Mouse (Mus musculus): ENCODE data around the gene Josd1. TPM values are rescaled to one million over a fixed set of nuclear protein-coding genes. Genes with fewer than 3 reads are reported as not detected.

The Josd1 gene
- total and polyA plus RNA-seq, 2 experiments, result 19.0 to 21.9 TPM

GRCm38 (mm10) chr15:79691023-79691508, 3.3 kb upstream of the Josd1 start:
- no peak for DNase-seq (ENCODE audit: extremely low read depth, low read depth, low spot score)
- H3K27ac ChIP-seq (replicated peaks; ENCODE audit: insufficient read depth, low read depth, low read length), result peak overlapping the region; percentile 39
- peak overlapping the region; percentile 89 for H3K9ac ChIP-seq (ENCODE audit: low read depth, low read length)
- H3K4me1 ChIP-seq (ENCODE audit: control insufficient read depth, insufficient read depth, low read length), result peaks cover 14% of the 10 kb centered on the region
- TF ChIP-seq CTCF (IDR thresholded peaks at IDR 0.05; ENCODE audit: low read depth, low read length) (no peak), POLR2A (IDR thresholded peaks at IDR 0.05; ENCODE audit: extremely low read depth, insufficient read depth, low read length) (no peak)
- H3K27me3 ChIP-seq (ENCODE audit: control insufficient read depth, insufficient read depth, low read length), result no peaks in the 10 kb centered on the region
- no peaks in the 10 kb centered on the region for H3K36me3 ChIP-seq (ENCODE audit: control insufficient read depth, insufficient read depth, low read length)
- peak overlapping the region; percentile 75 for H3K4me3 ChIP-seq (ENCODE audit: insufficient read depth, low read depth, low read length)
- WGBS, result under 1% methylated on average over 48 of the region's 53 CpGs
- peaks cover 30% of the 10 kb centered on the region for H3K79me2 ChIP-seq (ENCODE audit: control insufficient read depth, insufficient read depth, low read length)

GRCm38 (mm10) chr15:79690426-79691022, 2.8 kb upstream of the Josd1 start, which contains the start of gene Gtpbp1:
Gene Gtpbp1, plus strand, starts transcription at chr15:79690845.
- peak within 1 kb of the TSS; percentile 39 for H3K27ac ChIP-seq (replicated peaks; ENCODE audit: insufficient read depth, low read depth, low read length)
- peak within 1 kb of the TSS; percentile 75 for H3K4me3 ChIP-seq (ENCODE audit: insufficient read depth, low read depth, low read length)
- TF ChIP-seq CTCF (IDR thresholded peaks at IDR 0.05; ENCODE audit: low read depth, low read length), result no peak
- TF ChIP-seq POLR2A (IDR thresholded peaks at IDR 0.05; ENCODE audit: extremely low read depth, insufficient read depth, low read length), result peak; percentile 88
- under 1% methylated on average over 45 of the region's 45 CpGs for WGBS
- peak within 1 kb of the TSS; percentile 89 for H3K9ac ChIP-seq (ENCODE audit: low read depth, low read length)
- no peaks in the 10 kb centered on the region for H3K27me3 ChIP-seq (ENCODE audit: control insufficient read depth, insufficient read depth, low read length)
- H3K36me3 ChIP-seq (ENCODE audit: control insufficient read depth, insufficient read depth, low read length), result no peaks in the 10 kb centered on the region
- peak; percentile 99 for DNase-seq (ENCODE audit: extremely low read depth, low read depth, low spot score)
- H3K79me2 ChIP-seq (ENCODE audit: control insufficient read depth, insufficient read depth, low read length), result peaks cover 30% of the 10 kb centered on the region
- H3K4me1 ChIP-seq (ENCODE audit: control insufficient read depth, insufficient read depth, low read length), result peaks cover 19% of the 10 kb centered on the region

GRCm38 (mm10) chr15:79689662-79690425, 2.1 kb upstream of the Josd1 start:
- H3K4me3 ChIP-seq (ENCODE audit: insufficient read depth, low read depth, low read length), result no peak overlapping the region
- no peaks in the 10 kb centered on the region for H3K36me3 ChIP-seq (ENCODE audit: control insufficient read depth, insufficient read depth, low read length)
- no peak overlapping the region for H3K9ac ChIP-seq (ENCODE audit: low read depth, low read length)
- no peaks in the 10 kb centered on the region for H3K27me3 ChIP-seq (ENCODE audit: control insufficient read depth, insufficient read depth, low read length)
- no peak for DNase-seq (ENCODE audit: extremely low read depth, low read depth, low spot score)
- WGBS, result 13% methylated on average over 24 of the region's 24 CpGs
- peaks cover 28% of the 10 kb centered on the region for H3K79me2 ChIP-seq (ENCODE audit: control insufficient read depth, insufficient read depth, low read length)
- H3K4me1 ChIP-seq (ENCODE audit: control insufficient read depth, insufficient read depth, low read length), result peaks cover 25% of the 10 kb centered on the region
- H3K27ac ChIP-seq (replicated peaks; ENCODE audit: insufficient read depth, low read depth, low read length), result 0 out of 2 replicates have a peak overlapping the region, but pooled peaks have one; percentile 4
- TF ChIP-seq POLR2A (IDR thresholded peaks at IDR 0.05; ENCODE audit: extremely low read depth, insufficient read depth, low read length) (no peak), CTCF (IDR thresholded peaks at IDR 0.05; ENCODE audit: low read depth, low read length) (no peak)

- peak; percentile 77 for DNase-seq (ENCODE audit: extremely low read depth, low read depth, low spot score)
- Histone ChIP-seq H3K4me3 (ENCODE audit: insufficient read depth, low read depth, low read length) (peak overlapping the region; percentile 89), H3K36me3 (ENCODE audit: control insufficient read depth, insufficient read depth, low read length) (no peaks in the 10 kb centered on the region), H3K79me2 (ENCODE audit: control insufficient read depth, insufficient read depth, low read length) (peaks cover 25% of the 10 kb centered on the region), H3K9ac (ENCODE audit: low read depth, low read length) (peak overlapping the region; percentile 85), H3K4me1 (ENCODE audit: control insufficient read depth, insufficient read depth, low read length) (peaks cover 38% of the 10 kb centered on the region), H3K27ac (replicated peaks; ENCODE audit: insufficient read depth, low read depth, low read length) (peak overlapping the region; percentile 95), H3K27me3 (ENCODE audit: control insufficient read depth, insufficient read depth, low read length) (no peaks in the 10 kb centered on the region)
- 5% methylated on average over 8 of the region's 8 CpGs for WGBS
- TF ChIP-seq CTCF (IDR thresholded peaks at IDR 0.05; ENCODE audit: low read depth, low read length) (no peak), POLR2A (IDR thresholded peaks at IDR 0.05; ENCODE audit: extremely low read depth, insufficient read depth, low read length) (no peak)
Measured at GRCm38 (mm10) chr15:79688268-79688956, 693 bp upstream of the Josd1 start.

- Histone ChIP-seq H3K27me3 (ENCODE audit: control insufficient read depth, insufficient read depth, low read length) (no peaks in the 10 kb centered on the region), H3K79me2 (ENCODE audit: control insufficient read depth, insufficient read depth, low read length) (peaks cover 24% of the 10 kb centered on the region), H3K36me3 (ENCODE audit: control insufficient read depth, insufficient read depth, low read length) (no peaks in the 10 kb centered on the region), H3K4me3 (ENCODE audit: insufficient read depth, low read depth, low read length) (peak overlapping the region; percentile 89), H3K27ac (replicated peaks; ENCODE audit: insufficient read depth, low read depth, low read length) (peak overlapping the region; percentile 90), H3K4me1 (ENCODE audit: control insufficient read depth, insufficient read depth, low read length) (peaks cover 47% of the 10 kb centered on the region), H3K9ac (ENCODE audit: low read depth, low read length) (peak overlapping the region; percentile 97)
- DNase-seq (ENCODE audit: extremely low read depth, low read depth, low spot score), result peak; percentile 54
- TF ChIP-seq CTCF (IDR thresholded peaks at IDR 0.05; ENCODE audit: low read depth, low read length), result no peak
- TF ChIP-seq POLR2A (IDR thresholded peaks at IDR 0.05; ENCODE audit: extremely low read depth, insufficient read depth, low read length), result no peak
- WGBS, result under 1% methylated on average over 32 of the region's 33 CpGs
Measured at GRCm38 (mm10) chr15:79687175-79687574, 544 bp downstream of the Josd1 start.
